Mouse (Mus musculus): ENCODE data around the gene Rxrb. TPM values are rescaled to one million over a fixed set of nuclear protein-coding genes. Genes with fewer than 3 reads are reported as not detected.

Gene Rxrb
- polyA plus RNA-seq, 1 experiment from 2014 or later, result 40.3 TPM

DNA sequence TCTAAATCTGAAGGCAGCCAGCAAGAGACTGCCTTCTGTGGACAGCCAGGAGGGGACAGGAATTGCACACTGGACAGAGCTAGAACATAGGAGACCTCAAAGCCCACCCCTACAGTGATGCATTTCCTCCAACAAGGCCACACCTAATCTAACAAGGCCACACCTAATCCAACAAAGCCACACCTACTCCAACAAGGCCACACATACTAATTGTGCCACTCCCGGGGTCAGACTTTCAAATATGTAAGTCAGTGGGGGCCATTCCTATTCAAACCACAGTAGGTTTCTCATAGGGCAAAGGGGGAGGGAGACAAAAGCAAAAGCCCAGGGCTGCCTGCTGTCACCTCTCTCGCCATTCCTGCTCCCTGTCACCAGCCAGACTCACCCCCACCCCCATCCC lies 55.8 kb downstream of the Rxrb start:
- no peaks in the 10 kb centered on the region for H3K4me1 ChIP-seq (replicated peaks; ENCODE audit: control insufficient read depth, insufficient read depth, low read length)
- no peak for DNase-seq (ENCODE audit: low spot score)
- H3K27me3 ChIP-seq (ENCODE audit: control insufficient read depth, insufficient read depth, low read length), result no peaks in the 10 kb centered on the region
- no peaks in the 10 kb centered on the region for H3K36me3 ChIP-seq (ENCODE audit: control insufficient read depth, insufficient read depth, low read length)
- no peak for ATAC-seq (replicated peaks; ENCODE audit: low FRiP score)
- H3K9ac ChIP-seq (ENCODE audit: low read length), result no peak overlapping the region
- no peak overlapping the region for H3K27ac ChIP-seq (ENCODE audit: low read depth, low read length)
- 44% methylated on average over 2 of the region's 2 CpGs for WGBS
- H3K9me3 ChIP-seq (ENCODE audit: control insufficient read depth, low read length), result no peaks in the 10 kb centered on the region
- no peak overlapping the region for H3K4me3 ChIP-seq (ENCODE audit: low read depth, low read length)
- H3K4me2 ChIP-seq (ENCODE audit: low read depth, low read length, severe bottlenecking), result no peak overlapping the region

MicroRNA genes within 50 kb of the gene (microRNA counts, 519-probe panel; counts per million panel counts)
- 31.2 counts per million for microRNA mmu-miR-219

Small RNAs within 50 kb of the gene (microRNA-seq; reads per million reads assigned to microRNA genes)
- gene Mir219a-1 (ENCODE audit: insufficient number of aligned reads) (not detected), gene Mir219c (ENCODE audit: insufficient number of aligned reads) (not detected)

Other genes with a start within 250 kb of the Rxrb start
- gene Angptl4, start 250.0 kb upstream of the Rxrb start, polyA plus RNA-seq (2014; fragmentation: Nextera tagmentation; extraction: Ambion mirVana), result 16.6 and 20.9 TPM in 2 replicates
- 30.4 and 31.1 TPM in 2 replicates for gene Kank3, start 221.3 kb upstream of the Rxrb start, polyA plus RNA-seq (2014; fragmentation: Nextera tagmentation; extraction: Ambion mirVana)
- 758 and 759 TPM in 2 replicates for gene Rps28, start 207.2 kb upstream of the Rxrb start, polyA plus RNA-seq (2014; fragmentation: Nextera tagmentation; extraction: Ambion mirVana)
- gene Ndufa7, start 207.2 kb upstream of the Rxrb start, polyA plus RNA-seq (2014; fragmentation: Nextera tagmentation; extraction: Ambion mirVana), result 374 and 400 TPM in 2 replicates
- 62.9 and 74.6 TPM in 2 replicates for gene Cd320, start 188.7 kb upstream of the Rxrb start, polyA plus RNA-seq (2014; fragmentation: Nextera tagmentation; extraction: Ambion mirVana)
- not detected in 2 replicates for gene Gm7029, start 158.0 kb upstream of the Rxrb start, polyA plus RNA-seq (2014; fragmentation: Nextera tagmentation; extraction: Ambion mirVana)
- 16.0 and 20.4 TPM in 2 replicates for gene Kifc1, start 141.2 kb upstream of the Rxrb start, polyA plus RNA-seq (2014; fragmentation: Nextera tagmentation; extraction: Ambion mirVana)
- 0.24 TPM in 1 of 2 replicates, not detected in the other for gene Platr17, start 126.7 kb upstream of the Rxrb start, polyA plus RNA-seq (2014; fragmentation: Nextera tagmentation; extraction: Ambion mirVana)
- 68.2 and 73.8 TPM in 2 replicates for gene Daxx, start 122.4 kb upstream of the Rxrb start, polyA plus RNA-seq (2014; fragmentation: Nextera tagmentation; extraction: Ambion mirVana)
- 13.9 and 15.5 TPM in 2 replicates for gene Tapbp, start 115.9 kb upstream of the Rxrb start, polyA plus RNA-seq (2014; fragmentation: Nextera tagmentation; extraction: Ambion mirVana)
- 13.0 and 14.9 TPM in 2 replicates for gene Zbtb22, start 115.9 kb upstream of the Rxrb start, polyA plus RNA-seq (2014; fragmentation: Nextera tagmentation; extraction: Ambion mirVana)
- gene Rgl2, start 102.3 kb upstream of the Rxrb start, polyA plus RNA-seq (2014; fragmentation: Nextera tagmentation; extraction: Ambion mirVana), result 48.0 and 51.5 TPM in 2 replicates
- 202 and 214 TPM in 2 replicates for gene Pfdn6, start 91.5 kb upstream of the Rxrb start, polyA plus RNA-seq (2014; fragmentation: Nextera tagmentation; extraction: Ambion mirVana)
- 42.6 and 47.2 TPM in 2 replicates for gene Wdr46, start 91.2 kb upstream of the Rxrb start, polyA plus RNA-seq (2014; fragmentation: Nextera tagmentation; extraction: Ambion mirVana)
- gene B3galt4, start 80.3 kb upstream of the Rxrb start, polyA plus RNA-seq (2014; fragmentation: Nextera tagmentation; extraction: Ambion mirVana), result 4.0 and 4.3 TPM in 2 replicates
- gene Vps52, start 76.0 kb upstream of the Rxrb start, polyA plus RNA-seq (2014; fragmentation: Nextera tagmentation; extraction: Ambion mirVana), result 44.0 and 46.8 TPM in 2 replicates
- 1,265 and 1,326 TPM in 2 replicates for gene Rps18, start 75.8 kb upstream of the Rxrb start, polyA plus RNA-seq (2014; fragmentation: Nextera tagmentation; extraction: Ambion mirVana)
- 35.7 and 40.1 TPM in 2 replicates for gene H2-K1, start 31.5 kb upstream of the Rxrb start, polyA plus RNA-seq (2014; fragmentation: Nextera tagmentation; extraction: Ambion mirVana)
- 7.5 and 8.3 TPM in 2 replicates for gene Ring1, start 7.1 kb upstream of the Rxrb start, polyA plus RNA-seq (2014; fragmentation: Nextera tagmentation; extraction: Ambion mirVana)
- gene H2-Ke6, start 3.8 kb upstream of the Rxrb start, polyA plus RNA-seq (2014; fragmentation: Nextera tagmentation; extraction: Ambion mirVana), result 81.7 and 101 TPM in 2 replicates
- 99.6 and 104 TPM in 2 replicates for gene Slc39a7, start 130 bp upstream of the Rxrb start, polyA plus RNA-seq (2014; fragmentation: Nextera tagmentation; extraction: Ambion mirVana)
- gene Col11a2, start 7.6 kb downstream of the Rxrb start, polyA plus RNA-seq (2014; fragmentation: Nextera tagmentation; extraction: Ambion mirVana), result 1.3 and 1.7 TPM in 2 replicates
- 0.17 and 0.25 TPM in 2 replicates for gene H2-Oa, start 60.5 kb downstream of the Rxrb start, polyA plus RNA-seq (2014; fragmentation: Nextera tagmentation; extraction: Ambion mirVana)
- gene H2-DMa, start 87.7 kb downstream of the Rxrb start, polyA plus RNA-seq (2014; fragmentation: Nextera tagmentation; extraction: Ambion mirVana), result 7.2 and 8.2 TPM in 2 replicates
- gene Brd2, start 90.8 kb downstream of the Rxrb start, polyA plus RNA-seq (2014; fragmentation: Nextera tagmentation; extraction: Ambion mirVana), result 152 and 163 TPM in 2 replicates
- 0.15 TPM in 1 of 2 replicates, not detected in the other for gene H2-DMb2, start 111.5 kb downstream of the Rxrb start, polyA plus RNA-seq (2014; fragmentation: Nextera tagmentation; extraction: Ambion mirVana)
- 0.15 and 0.87 TPM in 2 replicates for gene H2-DMb1, start 121.3 kb downstream of the Rxrb start, polyA plus RNA-seq (2014; fragmentation: Nextera tagmentation; extraction: Ambion mirVana)
- 1.6 and 1.7 TPM in 2 replicates for gene Tap1, start 155.7 kb downstream of the Rxrb start, polyA plus RNA-seq (2014; fragmentation: Nextera tagmentation; extraction: Ambion mirVana)
- gene Psmb9, start 156.0 kb downstream of the Rxrb start, polyA plus RNA-seq (2014; fragmentation: Nextera tagmentation; extraction: Ambion mirVana), result 0.99 and 1.6 TPM in 2 replicates
- gene Psmb8, start 165.9 kb downstream of the Rxrb start, polyA plus RNA-seq (2014; fragmentation: Nextera tagmentation; extraction: Ambion mirVana), result 1.5 and 1.6 TPM in 2 replicates
- 0.11 and 0.41 TPM in 2 replicates for gene Tap2, start 171.7 kb downstream of the Rxrb start, polyA plus RNA-seq (2014; fragmentation: Nextera tagmentation; extraction: Ambion mirVana)
- not detected in 2 replicates for gene H2-Ob, start 207.1 kb downstream of the Rxrb start, polyA plus RNA-seq (2014; fragmentation: Nextera tagmentation; extraction: Ambion mirVana)
- gene H2-Ab1, start 225.9 kb downstream of the Rxrb start, polyA plus RNA-seq (2014; fragmentation: Nextera tagmentation; extraction: Ambion mirVana), result 3.0 and 3.6 TPM in 2 replicates

All from forebrain, embryonic 11.5 days (tissue).